Mouse (Mus musculus) heart, embryonic 16.5 days (tissue): ENCODE measurements around the gene Camkv. TPM values are rescaled to one million over a fixed set of nuclear protein-coding genes. Genes with fewer than 3 reads are reported as not detected.
A peak's percentile ranks its signal among the peaks of the same experiment; 100 is the strongest.

ENCODE experiments used
- ATAC-seq: fragments of 200-750 bp; cut with Nextera tagmentation; replicated peaks from 2 replicates; pipeline ENCODE4 v1.8.0; 2017; ENCODE audit warnings: moderate number of reproducible peaks; ENCODE audit not compliant: insufficient read depth, low FRiP score; ENCODE audit errors: extremely low read depth
- H3K27ac ChIP-seq: fragments of 300-500 bp; sonication (generic); 2 replicates; pipeline ENCODE4 v1.5.1; 2014; ENCODE audit warnings: mild to moderate bottlenecking, low read length, control low read depth, moderate library complexity
- H3K27me3 ChIP-seq: fragments of 300-500 bp; sonication (generic); 2 replicates; pipeline ENCODE4 v1.6.1; 2014; ENCODE audit warnings: low read length, mixed read lengths; ENCODE audit not compliant: control insufficient read depth, insufficient read depth
- H3K36me3 ChIP-seq: fragments of 300-500 bp; sonication (generic); 2 replicates; pipeline ENCODE4 v1.6.1; 2014; ENCODE audit not compliant: control insufficient read depth, insufficient read depth
- H3K4me1 ChIP-seq: fragments of 300-500 bp; sonication (generic); 2 replicates; pipeline ENCODE4 v1.6.1; 2014; ENCODE audit warnings: low read length, mixed read lengths; ENCODE audit not compliant: control insufficient read depth, insufficient read depth
- H3K4me2 ChIP-seq: fragments of 300-500 bp; sonication (generic); 2 replicates; pipeline ENCODE4 v1.6.1; 2014; ENCODE audit warnings: low read depth, mild to moderate bottlenecking, control low read depth, low read length
- H3K4me3 ChIP-seq: fragments of 300-500 bp; sonication (generic); 2 replicates; pipeline ENCODE4 v1.5.1; 2014; ENCODE audit warnings: mild to moderate bottlenecking, control low read depth, low read length
- H3K9ac ChIP-seq: fragments of 300-500 bp; sonication (generic); 2 replicates; pipeline ENCODE4 v1.6.1; 2014; ENCODE audit warnings: low read length, control low read depth
- H3K9me3 ChIP-seq: fragments of 300-500 bp; sonication (generic); replicated peaks from 2 replicates; pipeline ENCODE4 v1.6.1; 2016; ENCODE audit warnings: low read length; ENCODE audit not compliant: control insufficient read depth
- WGBS: fragments of 180-500 bp; shearing (Covaris S2); extraction: QIAGEN DNeasy Blood & Tissue Kit; methylation state at CpG from one replicate; pipeline ENCODE4 v1.1.7; 2014; 5-methylcytosine and 5-hydroxymethylcytosine counted together
- polyA plus RNA-seq: library from polyadenylated mRNA; unstranded; fragments of >200 nt; fragmentation: Nextera tagmentation; extraction: Ambion mirVana; gene quantifications from 2 replicates; pipeline ENCODE4 v1.2.1, GENCODE M21; 2015

Gene Camkv
- polyA plus RNA-seq, 1 experiment from 2014 or later: 2.3 TPM

DNA sequence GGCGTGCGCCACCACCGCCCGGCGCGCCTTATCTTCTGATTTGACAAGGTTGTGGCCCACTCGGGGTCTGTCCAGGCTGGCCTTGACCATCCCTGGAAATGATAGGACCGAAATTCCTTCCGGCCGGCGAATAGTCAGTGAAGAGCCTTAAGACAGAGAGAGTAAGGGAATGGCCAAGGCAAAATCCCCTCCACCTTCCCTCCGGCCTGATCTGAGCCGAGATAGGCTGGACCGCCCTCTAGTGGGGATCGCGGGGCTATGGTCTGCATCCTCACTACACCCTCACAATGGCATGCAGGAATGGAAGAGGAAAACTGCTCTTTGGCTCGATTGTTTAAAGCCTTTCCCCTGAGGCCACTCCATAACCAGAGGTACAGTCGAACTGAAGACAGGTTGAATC is 50.9 kb downstream of the Camkv start:
- Histone ChIP-seq H3K27ac (peak overlapping the region; percentile 99), H3K36me3 (no peaks in the 10 kb centered on the region), H3K9ac (peak overlapping the region; percentile 81), H3K4me2 (peak overlapping the region; percentile 88), H3K9me3 (no peaks in the 10 kb centered on the region), H3K4me1 (peaks cover 40% of the 10 kb centered on the region), H3K4me3 (peak overlapping the region; percentile 83), H3K27me3 (no peaks in the 10 kb centered on the region)
- WGBS: 1% methylated on average over 18 of the region's 18 CpGs
- 0 out of 2 replicates have a peak, but pooled peaks have one; percentile 11 for ATAC-seq

GRCm38 (mm10) chr9:107987950-107988349 is 52.5 kb downstream of the Camkv start:
- ATAC-seq: no peak
- H3K4me3 ChIP-seq: no peak overlapping the region
- no peak overlapping the region for H3K9ac ChIP-seq
- no peak overlapping the region for H3K4me2 ChIP-seq
- no peaks in the 10 kb centered on the region for H3K36me3 ChIP-seq
- no peaks in the 10 kb centered on the region for H3K9me3 ChIP-seq
- no peaks in the 10 kb centered on the region for H3K27me3 ChIP-seq
- WGBS: 65% methylated on average over 3 of the region's 3 CpGs
- no peak overlapping the region for H3K27ac ChIP-seq
- peaks cover 25% of the 10 kb centered on the region for H3K4me1 ChIP-seq

GRCm38 (mm10) chr9:107992197-107992596 is 56.7 kb downstream of the Camkv start, which contains the start of gene Cdhr4:
Gene Cdhr4, plus strand, starts transcription at chr9:107992497.
- no peak for ATAC-seq
- Histone ChIP-seq H3K9ac (no peak within 1 kb of the TSS), H3K27me3 (no peaks in the 10 kb centered on the region), H3K9me3 (no peaks in the 10 kb centered on the region), H3K27ac (no peak within 1 kb of the TSS), H3K4me3 (no peak within 1 kb of the TSS), H3K4me1 (no peaks in the 10 kb centered on the region; the same call in 1 of the 2 replicates), H3K36me3 (no peaks in the 10 kb centered on the region), H3K4me2 (no peak within 1 kb of the TSS)
- WGBS: 72% methylated on average over 2 of the region's 2 CpGs

GRCm38 (mm10) chr9:107993013-107993412 is 57.5 kb downstream of the Camkv start:
- H3K9me3 ChIP-seq: no peaks in the 10 kb centered on the region
- no peaks in the 10 kb centered on the region; the same call in 1 of the 2 replicates for H3K4me1 ChIP-seq
- H3K4me2 ChIP-seq: no peak overlapping the region
- no peaks in the 10 kb centered on the region for H3K27me3 ChIP-seq
- H3K9ac ChIP-seq: no peak overlapping the region
- no peaks in the 10 kb centered on the region for H3K36me3 ChIP-seq
- no peak overlapping the region for H3K4me3 ChIP-seq
- H3K27ac ChIP-seq: no peak overlapping the region
- WGBS: 85% methylated on average over 11 of the region's 11 CpGs
- 0 out of 2 replicates have a peak, but pooled peaks have one; percentile 8 for ATAC-seq

DNA sequence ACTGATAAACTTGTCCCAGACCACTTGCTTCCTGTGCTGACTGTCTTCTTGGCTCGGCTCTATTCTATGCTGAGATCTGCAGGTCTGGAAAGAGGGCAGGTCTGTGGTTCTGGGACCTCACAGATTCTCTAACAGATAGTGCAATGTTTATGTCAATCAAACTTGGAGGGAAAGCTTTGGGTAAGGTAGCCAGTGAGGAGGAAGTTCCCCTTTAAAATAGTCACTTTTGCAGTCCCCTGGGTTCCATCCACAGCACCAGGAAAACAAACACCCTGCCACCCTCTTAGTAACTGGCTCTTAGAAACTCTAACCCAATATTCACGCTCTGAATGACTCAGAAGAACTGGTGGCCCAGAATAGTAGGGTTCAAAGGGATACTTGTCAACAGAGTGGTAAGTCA is 59.0 kb downstream of the Camkv start:
- H3K9me3 ChIP-seq: no peaks in the 10 kb centered on the region
- WGBS: 24% methylated on average over 2 of the region's 2 CpGs
- ATAC-seq: no peak
- no peak overlapping the region for H3K4me3 ChIP-seq
- peak overlapping the region; percentile 18 for H3K27ac ChIP-seq
- H3K4me1 ChIP-seq: no peaks in the 10 kb centered on the region; the same call in 1 of the 2 replicates
- H3K36me3 ChIP-seq: no peaks in the 10 kb centered on the region
- H3K9ac ChIP-seq: no peak overlapping the region
- no peak overlapping the region for H3K4me2 ChIP-seq
- no peaks in the 10 kb centered on the region for H3K27me3 ChIP-seq

DNA sequence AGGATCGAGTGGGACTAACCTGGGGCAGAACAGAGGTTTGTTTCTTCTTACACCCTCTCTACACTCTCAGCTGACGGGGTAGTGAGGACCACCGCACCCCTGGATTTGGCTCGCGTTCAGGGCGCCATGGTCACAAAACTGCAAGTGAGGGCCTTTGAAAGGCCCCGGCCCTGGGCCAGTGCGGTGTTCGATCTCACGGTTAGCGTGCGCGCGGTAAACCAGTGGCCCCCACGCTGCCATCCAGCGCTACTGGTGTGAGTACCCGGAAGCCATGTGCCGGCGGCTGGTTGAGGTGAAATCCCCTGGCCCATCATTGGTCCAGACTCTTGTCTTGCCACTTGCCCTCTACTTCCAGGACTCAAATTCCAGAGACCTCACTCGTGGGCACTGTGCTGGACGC is 60.0 kb downstream of the Camkv start:
- no peak overlapping the region for H3K4me3 ChIP-seq
- no peaks in the 10 kb centered on the region for H3K36me3 ChIP-seq
- no peaks in the 10 kb centered on the region for H3K27me3 ChIP-seq
- 92% methylated on average over 21 of the region's 21 CpGs for WGBS
- H3K9ac ChIP-seq: no peak overlapping the region
- ATAC-seq: no peak
- H3K27ac ChIP-seq: no peak overlapping the region
- no peaks in the 10 kb centered on the region; the same call in 1 of the 2 replicates for H3K4me1 ChIP-seq
- no peaks in the 10 kb centered on the region for H3K9me3 ChIP-seq
- no peak overlapping the region for H3K4me2 ChIP-seq

GRCm38 (mm10) chr9:107996049-107996448 is 60.6 kb downstream of the Camkv start, which contains the start of gene Gm20662:
Gene Gm20662, plus strand, starts transcription at chr9:107996349.
- Histone ChIP-seq H3K4me1 (no peaks in the 10 kb centered on the region; the same call in 1 of the 2 replicates), H3K36me3 (no peaks in the 10 kb centered on the region), H3K9ac (no peak within 1 kb of the TSS), H3K9me3 (no peaks in the 10 kb centered on the region), H3K4me2 (no peak within 1 kb of the TSS), H3K27ac (no peak within 1 kb of the TSS), H3K27me3 (no peaks in the 10 kb centered on the region), H3K4me3 (no peak within 1 kb of the TSS)
- 89% methylated on average over 5 of the region's 5 CpGs for WGBS
- no peak for ATAC-seq

Other genes starting within 250 kb of the Camkv start
- gene Sema3f, start 225.2 kb upstream of the Camkv start, polyA plus RNA-seq: 3.9 and 4.7 TPM in 2 replicates
- gene Rbm5, start 164.7 kb upstream of the Camkv start, polyA plus RNA-seq: 137 and 146 TPM in 2 replicates
- 48.3 and 48.8 TPM in 2 replicates for gene Rbm6, start 62.4 kb upstream of the Camkv start, polyA plus RNA-seq
- 11.0 and 13.1 TPM in 2 replicates for gene Mon1a, start 47.5 kb upstream of the Camkv start, polyA plus RNA-seq
- gene Mst1r, start 28.8 kb upstream of the Camkv start, polyA plus RNA-seq: 2.4 and 2.8 TPM in 2 replicates
- gene Actl11, start 7.2 kb upstream of the Camkv start, polyA plus RNA-seq: not detected in 2 replicates
- gene Traip, start 14.5 kb downstream of the Camkv start, polyA plus RNA-seq: 11.8 and 12.7 TPM in 2 replicates
- 24.1 and 24.2 TPM in 2 replicates for gene Uba7, start 39.8 kb downstream of the Camkv start, polyA plus RNA-seq
- gene Gm20661, start 47.4 kb downstream of the Camkv start, polyA plus RNA-seq: 2.6 and 3.0 TPM in 2 replicates
- 40.9 and 44.0 TPM in 2 replicates for gene Inka1, start 50.2 kb downstream of the Camkv start, polyA plus RNA-seq
- 4.6 TPM in 2 replicates for gene Cdhr4, start 56.8 kb downstream of the Camkv start, polyA plus RNA-seq
- gene Gm20662, start 60.7 kb downstream of the Camkv start, polyA plus RNA-seq: 0.36 and 0.76 TPM in 2 replicates
- gene Ip6k1, start 66.8 kb downstream of the Camkv start, polyA plus RNA-seq: 38.8 and 43.9 TPM in 2 replicates
- 21.6 and 26.0 TPM in 2 replicates for gene Gmppb, start 113.6 kb downstream of the Camkv start, polyA plus RNA-seq
- 1.9 and 2.4 TPM in 2 replicates for gene Amigo3, start 117.5 kb downstream of the Camkv start, polyA plus RNA-seq
- gene Mst1, start 144.8 kb downstream of the Camkv start, polyA plus RNA-seq: 0.44 and 0.53 TPM in 2 replicates
- 31.3 and 34.7 TPM in 2 replicates for gene Rnf123, start 147.7 kb downstream of the Camkv start, polyA plus RNA-seq
- 54.5 and 57.0 TPM in 2 replicates for gene Apeh, start 158.9 kb downstream of the Camkv start, polyA plus RNA-seq